Mouse (Mus musculus): Measurements from ENCODE around the gene Gjb2. TPM values are rescaled to one million over a fixed set of nuclear protein-coding genes. Genes with fewer than 3 reads are reported as not detected.

Gjb2 gene
- total RNA-seq, 2 experiments from 2014 or later = 0.11 TPM; not detected in 1

DNA sequence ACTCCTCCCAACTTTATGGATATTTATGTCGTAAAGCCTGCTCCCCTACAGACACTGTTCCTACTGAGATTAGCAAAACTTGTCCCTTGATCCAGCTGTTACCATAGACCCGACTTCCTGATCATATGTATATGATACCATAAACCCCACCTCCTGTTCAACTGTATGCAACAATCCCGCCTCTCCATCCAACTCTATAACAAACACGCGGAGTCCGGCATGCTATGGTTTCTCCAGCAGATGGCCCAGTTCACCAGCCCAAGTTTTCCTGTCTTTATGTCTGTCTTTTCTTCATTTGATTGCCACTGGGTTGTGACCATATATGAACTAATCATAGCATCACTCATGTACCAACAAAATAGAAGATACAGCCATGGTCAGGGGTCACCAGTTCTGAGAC lies 29.0 kb downstream of the Gjb2 start:
- ATAC-seq (ENCODE audit: poor library complexity, severe bottlenecking) = no peak

DNA sequence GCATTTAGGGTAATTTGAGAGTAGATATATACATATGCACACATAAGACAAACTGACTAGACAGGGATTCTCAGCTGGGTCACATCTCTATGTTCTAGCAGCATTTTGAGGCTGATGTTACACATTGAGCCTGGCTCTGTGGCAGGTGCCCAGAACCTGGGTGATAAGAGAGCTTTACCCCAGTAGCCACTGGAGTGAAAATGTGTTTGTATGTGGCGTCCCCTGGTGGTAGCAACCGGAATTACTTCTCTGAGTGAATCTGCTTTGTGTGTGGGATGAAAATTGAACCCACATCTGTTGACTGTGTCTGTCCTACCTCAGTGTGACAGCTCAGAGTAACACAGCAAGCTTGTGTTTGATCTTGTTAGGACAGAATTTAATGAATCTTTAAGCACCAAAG lies 34.6 kb downstream of the Gjb2 start:
- 0 out of 2 replicates have a peak, but pooled peaks have one; percentile 54 for ATAC-seq (ENCODE audit: poor library complexity, severe bottlenecking)

DNA sequence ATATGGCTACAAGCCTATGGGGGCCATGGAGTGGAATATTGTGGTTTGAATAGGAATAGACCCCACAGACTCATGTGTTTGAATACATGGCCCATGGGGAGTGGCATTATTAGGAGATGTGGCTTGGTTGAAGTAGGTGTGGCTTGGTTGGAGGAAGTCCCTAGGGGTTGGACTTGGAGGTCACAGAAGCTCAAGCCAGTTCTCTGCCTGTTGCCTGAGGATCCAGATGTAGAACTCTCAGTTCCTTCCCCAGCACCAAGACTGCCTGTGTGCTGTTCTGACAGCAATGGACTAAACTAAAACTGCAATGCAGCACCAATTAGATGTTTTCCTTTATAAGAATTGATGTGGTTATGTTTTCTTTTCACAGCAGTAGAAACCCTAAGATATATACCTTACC lies 38.4 kb downstream of the Gjb2 start:
- ATAC-seq (ENCODE audit: poor library complexity, severe bottlenecking) = no peak

DNA sequence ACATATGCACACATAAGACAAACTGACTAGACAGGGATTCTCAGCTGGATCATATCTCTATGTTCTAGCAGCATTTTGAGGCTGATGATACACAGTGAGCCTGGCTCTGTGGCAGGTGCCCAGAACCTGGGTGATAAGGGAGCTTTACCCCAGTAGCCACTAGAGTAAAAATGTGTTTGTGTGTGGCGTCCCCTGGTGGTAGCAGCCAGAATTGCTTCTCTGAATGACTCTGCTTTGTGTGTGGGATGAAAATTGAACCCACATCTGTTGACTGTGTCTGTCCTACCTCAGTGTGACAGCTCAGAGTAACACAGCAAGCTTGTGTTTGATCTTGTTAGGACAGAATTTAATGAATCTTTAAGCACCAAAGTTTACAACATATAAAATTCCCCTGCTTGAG lies 44.5 kb downstream of the Gjb2 start:
- peak; percentile 40 for ATAC-seq (ENCODE audit: poor library complexity, severe bottlenecking)

DNA sequence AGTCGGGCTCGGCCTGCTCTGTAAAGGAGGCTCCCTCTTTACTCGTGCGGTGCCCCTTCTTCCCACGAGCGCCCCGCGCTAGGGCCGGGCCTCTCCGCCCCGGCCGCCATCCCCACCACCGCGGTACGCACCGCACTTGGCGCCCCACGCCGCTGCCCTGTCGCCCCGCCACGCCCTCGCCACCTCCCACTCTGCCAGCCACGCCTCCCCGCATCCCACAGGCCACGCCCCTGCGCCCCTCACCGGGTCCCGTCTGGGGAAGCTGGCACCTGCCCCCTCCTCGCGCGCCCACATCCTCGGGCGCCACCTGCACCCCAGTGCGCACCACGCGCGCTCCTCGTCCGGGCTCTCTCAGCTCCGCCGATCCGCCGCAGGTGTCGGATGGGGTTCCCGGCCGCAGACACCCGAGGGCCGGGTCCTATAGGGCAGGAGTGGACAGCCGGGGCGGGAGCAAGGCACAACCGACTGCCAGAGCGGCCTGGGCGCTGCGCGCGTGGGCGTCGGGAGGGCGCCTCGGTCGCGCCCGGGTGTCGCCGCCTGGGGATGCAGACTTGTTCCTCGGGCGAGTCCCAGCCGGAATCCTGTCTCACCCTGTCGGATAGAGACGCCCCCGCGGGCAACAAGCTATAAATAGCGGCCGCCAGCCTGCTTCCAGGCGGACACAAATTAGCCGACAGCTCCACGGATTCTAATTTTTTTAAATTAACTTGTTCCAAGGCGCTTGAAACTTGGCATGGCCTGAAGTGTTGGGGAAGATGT lies 46.8 kb downstream of the Gjb2 start, which contains the start of gene Gja3:
Gja3 (minus strand) TSS at position 538 of the 759 bp plus-strand sequence.
- no peak for ATAC-seq (ENCODE audit: poor library complexity, severe bottlenecking)

DNA sequence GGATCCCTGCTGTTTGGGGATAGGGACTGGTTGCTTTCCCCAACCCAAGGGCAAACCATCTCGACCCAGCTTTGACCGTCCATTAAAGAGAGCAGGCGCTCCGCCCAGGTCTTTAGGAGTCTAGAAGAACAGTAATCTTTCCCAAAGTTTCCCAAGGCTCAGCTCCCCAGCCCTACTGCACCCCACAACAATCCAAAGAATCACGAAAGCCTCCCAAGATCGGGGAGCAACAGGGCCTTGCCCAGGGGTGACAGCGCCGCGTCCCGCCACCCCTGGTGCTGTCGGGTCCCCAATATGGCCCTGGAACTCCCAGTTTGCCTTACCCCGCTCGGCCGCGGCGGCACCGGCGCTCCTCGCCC lies 47.3 kb downstream of the Gjb2 start:
- ATAC-seq (ENCODE audit: poor library complexity, severe bottlenecking) = no peak

DNA sequence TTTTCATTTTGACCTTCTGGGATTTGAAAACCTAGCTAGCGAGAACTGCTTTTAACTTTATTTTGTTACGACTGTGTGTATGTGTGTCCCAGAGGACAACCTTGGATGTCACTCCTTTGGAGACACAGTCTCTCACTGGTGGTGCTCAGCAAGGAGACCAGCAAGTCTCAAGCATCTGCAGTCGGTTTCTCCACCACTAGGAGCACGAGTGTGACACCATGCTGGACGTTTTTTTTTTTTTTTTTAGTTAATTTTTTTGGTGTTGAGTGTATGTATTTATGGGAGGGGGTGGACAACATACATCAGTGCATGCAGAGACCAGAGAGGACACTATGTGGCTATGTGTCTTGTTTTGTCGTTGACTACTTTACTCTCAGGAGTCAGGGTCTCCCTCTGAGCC lies 51.8 kb downstream of the Gjb2 start:
- no peak for ATAC-seq (ENCODE audit: poor library complexity, severe bottlenecking)

Other genes with a start within 250 kb of the Gjb2 start
- 64.4 and 69.7 TPM in 2 replicates for gene Zmym2, start 218.0 kb downstream of the Gjb2 start, total RNA-seq (2015)
- 21.6 and 27.1 TPM in 2 replicates for gene Zmym2, start 218.0 kb downstream of the Gjb2 start, total RNA-seq (2017)
- not detected in 2 replicates for gene Gja3, start 46.6 kb downstream of the Gjb2 start, total RNA-seq (2015)
- gene Gja3, start 46.6 kb downstream of the Gjb2 start, total RNA-seq (2017) = not detected in 2 replicates
- not detected in 2 replicates for gene Gm4491, start 11.2 kb upstream of the Gjb2 start, total RNA-seq (2015)
- gene Gm4491, start 11.2 kb upstream of the Gjb2 start, total RNA-seq (2017) = not detected in 2 replicates
- not detected in 2 replicates for gene Gjb6, start 28.9 kb upstream of the Gjb2 start, total RNA-seq (2015)
- gene Gjb6, start 28.9 kb upstream of the Gjb2 start, total RNA-seq (2017) = not detected in 2 replicates

Data from megakaryocyte, adult 5-6 weeks (primary cell).